In the genomic region with DNA sequence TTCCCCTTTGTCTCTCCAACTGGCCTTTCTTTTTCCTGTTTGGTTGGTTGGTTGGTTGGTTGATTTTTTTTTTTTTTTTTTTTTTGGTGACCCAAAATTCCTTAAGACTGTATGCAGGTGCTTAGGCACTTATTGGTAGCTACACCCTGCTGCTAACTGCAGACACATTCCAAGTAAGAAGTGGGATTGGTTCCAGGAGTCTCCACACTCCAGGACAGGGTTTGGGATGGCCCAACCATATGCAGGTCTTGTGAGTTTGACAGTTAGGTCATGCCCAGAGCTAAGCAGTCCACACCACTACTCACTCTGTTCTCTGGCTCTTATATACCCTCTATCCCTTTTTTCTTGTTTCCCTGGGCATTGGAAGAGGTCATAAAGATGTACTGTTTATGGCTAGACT, we compare ENCODE assay signal across 17 mouse cellular contexts.
"Had no signal": no experiment of that assay in that cellular context is flagged by ENCODE, and none has a peak within 500 bp of the region (broad histone marks: within the 10 kb centered on the region; RNA-seq: fewer than 3 reads in every experiment).

No protein-coding gene starts in this region.

- H3K9ac ChIP-seq: liver, embryonic 13.5 days; lung, embryonic 15.5 days; midbrain, embryonic 13.5 days had no signal

- H3K27ac ChIP-seq: kidney, postnatal 0 days; left cerebral cortex, adult 2 months; liver, embryonic 13.5 days; lung, embryonic 15.5 days; midbrain, embryonic 13.5 days; stomach, postnatal 0 days had no signal

- DNase-seq: kidney, adult 2 months; kidney, postnatal 25 days; layer of hippocampus, postnatal 36 days; liver, embryonic 13.5 days; lung, postnatal 14 days; lung, postnatal 4 days; right cerebral cortex, postnatal 4 days; thymus, adult 2 months; thymus, postnatal 14 days; thymus, postnatal 4 days had no signal

- H3K9me3 ChIP-seq: liver, embryonic 13.5 days; lung, embryonic 15.5 days; midbrain, embryonic 13.5 days had no signal

- H3K36me3 ChIP-seq: liver, embryonic 13.5 days; lung, embryonic 15.5 days; midbrain, embryonic 13.5 days had no signal

- ATAC-seq: midbrain, embryonic 13.5 days; midbrain, embryonic 16.5 days had no signal

- H3K4me1 ChIP-seq: liver, embryonic 13.5 days; lung, embryonic 15.5 days; midbrain, embryonic 13.5 days had no signal

- H3K4me3 ChIP-seq: left cerebral cortex, adult 2 months; liver, embryonic 13.5 days; lung, embryonic 15.5 days; midbrain, embryonic 13.5 days; myocyte had no signal

- H3K4me2 ChIP-seq: liver, embryonic 13.5 days; lung, embryonic 15.5 days; midbrain, embryonic 13.5 days had no signal

- H3K27me3 ChIP-seq: liver, embryonic 13.5 days; lung, embryonic 15.5 days; midbrain, embryonic 13.5 days had no signal
